Mouse (Mus musculus): ENCODE measurements around the gene Gm49339. TPM values are rescaled to one million over a fixed set of nuclear protein-coding genes. Genes with fewer than 3 reads are reported as not detected.

The Gm49339 gene
- 100 to 1,000 TPM; 118 to 154 TPM for total RNA-seq (2023)

DNA sequence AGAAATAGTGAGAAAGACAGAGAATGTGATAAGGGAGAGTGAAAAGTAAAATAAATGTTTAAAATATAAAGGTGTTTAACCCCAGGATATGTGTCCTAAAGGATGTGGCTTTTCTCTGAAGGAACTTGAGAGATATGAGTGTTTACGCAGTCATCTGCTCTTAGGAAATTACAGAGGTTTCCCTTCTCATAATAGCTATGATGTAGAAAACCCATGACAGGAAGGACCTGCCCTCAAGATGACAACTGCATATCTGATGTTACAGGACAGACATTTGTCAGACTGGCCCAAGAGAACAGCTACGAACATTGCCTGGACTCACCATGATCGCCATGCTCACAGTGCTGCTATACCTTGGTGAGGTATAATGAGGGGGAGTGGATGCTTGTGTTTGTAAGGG lies at the start of gene Gm49339, which contains the start of gene Lilr4b:
Gene Gm49339 (plus strand): TSS at position 216 of the 400 bp plus-strand sequence.
Gene Lilr4b (plus strand): TSS at position 236 of the 400 bp plus-strand sequence.

GRCm38 (mm10) chr10:51490691-51491090 lies 10.3 kb downstream of the Gm49339 start, which contains the start of gene Lilrb4a:
TSS of gene Lilrb4a (plus strand) at chr10:51490956.

Other genes starting within 250 kb of the Gm49339 start
- gene Lilr4b, start within 50 bp of the Gm49339 start, total RNA-seq (2023): 1,000 to 10,000 TPM; 1,112 to 1,173 TPM
- 100 to 1,000 TPM; 851 to 871 TPM for gene Lilrb4a, start 10.3 kb downstream of the Gm49339 start, total RNA-seq (2023)
- not detected for gene Fam162b, start 109.9 kb downstream of the Gm49339 start, total RNA-seq (2023)
- not detected for gene Gprc6a, start 150.8 kb downstream of the Gm49339 start, total RNA-seq (2023)
- not detected for gene Rfx6, start 197.1 kb downstream of the Gm49339 start, total RNA-seq (2023)

All from neutrophil, adult 83 days (primary cell).